In the genomic region with DNA sequence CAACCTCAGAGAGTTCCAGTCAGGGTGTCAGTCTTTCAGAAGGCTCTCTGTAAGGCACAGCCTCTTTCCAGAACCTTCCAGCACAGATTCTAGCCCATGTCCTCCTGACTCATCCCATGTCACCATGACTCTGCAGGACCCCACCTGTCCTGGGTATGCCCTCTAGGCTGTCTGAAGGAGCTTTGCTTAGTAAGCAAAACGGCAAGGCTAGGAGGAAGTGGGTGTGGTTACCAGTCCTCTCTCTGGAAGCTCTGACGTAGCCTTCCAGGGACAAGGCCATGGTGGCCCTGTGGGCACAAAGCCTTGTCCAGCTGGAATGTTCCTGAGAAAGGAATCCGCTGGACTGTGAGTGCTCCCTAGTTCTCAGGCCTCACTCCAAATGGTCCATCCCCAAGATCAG, we compare ENCODE assay signal across 1 mouse cellular context.
TF ChIP-seq lines count a peak whose summit lies in the region.

No protein-coding gene starts in this region.

TF ChIP-seq in CH12.LX, 34 proteins besides CTCF, POLR2A, EP300 and RAD21:
- TF ChIP-seq NELFE (IDR thresholded peaks at IDR 0.05; ENCODE audit: low read depth, low read length) (no peak), MAFK (IDR thresholded peaks at IDR 0.05; ENCODE audit: insufficient replicate concordance, low read length) (peak; percentile 91)
